Mouse (Mus musculus): ENCODE measurements around the gene Atp6v1g2. TPM values are rescaled to one million over a fixed set of nuclear protein-coding genes. Genes with fewer than 3 reads are reported as not detected.

Atp6v1g2 gene
- polyA plus RNA-seq, 1 experiment from 2014 or later, result 4.1 TPM

- H3K4me3 ChIP-seq (ENCODE audit: low read depth, low read length), result 0 out of 2 replicates have a peak overlapping the region, but pooled peaks have one; percentile 9
- H3K27me3 ChIP-seq (replicated peaks; ENCODE audit: control insufficient read depth, insufficient read depth, low read length), result peaks cover 20% of the 10 kb centered on the region
- 61% methylated on average over 11 of the region's 11 CpGs for WGBS
- H3K27ac ChIP-seq (ENCODE audit: low read depth, low read length), result no peak overlapping the region
- H3K9ac ChIP-seq (ENCODE audit: low read depth, low read length), result no peak overlapping the region
- no peak for TF ChIP-seq CTCF (IDR thresholded peaks at IDR 0.05; ENCODE audit: low read depth)
- H3K4me2 ChIP-seq (replicated peaks; ENCODE audit: low read depth), result no peak overlapping the region
- H3K4me1 ChIP-seq (replicated peaks; ENCODE audit: control insufficient read depth, insufficient read depth, low read length), result no peaks in the 10 kb centered on the region
- no peaks in the 10 kb centered on the region for H3K36me3 ChIP-seq (ENCODE audit: control insufficient read depth, insufficient read depth)
- H3K9me3 ChIP-seq (ENCODE audit: control insufficient read depth), result no peaks in the 10 kb centered on the region
- ATAC-seq, result no peak
Observed at GRCm38 (mm10) chr17:35201128-35201527, 32.3 kb upstream of the Atp6v1g2 start.

GRCm38 (mm10) chr17:35201787-35202186 is 31.7 kb upstream of the Atp6v1g2 start, which contains the start of gene Tnf:
TSS of gene Tnf (minus strand) at chr17:35202007.
- Histone ChIP-seq H3K4me2 (replicated peaks; ENCODE audit: low read depth) (peak within 1 kb of the TSS; percentile 45), H3K36me3 (ENCODE audit: control insufficient read depth, insufficient read depth) (no peaks in the 10 kb centered on the region), H3K9ac (ENCODE audit: low read depth, low read length) (0 out of 2 replicates have a peak within 1 kb of the TSS, but pooled peaks have one; percentile 26), H3K27me3 (replicated peaks; ENCODE audit: control insufficient read depth, insufficient read depth, low read length) (peaks cover 16% of the 10 kb centered on the region), H3K4me3 (ENCODE audit: low read depth, low read length) (0 out of 2 replicates have a peak within 1 kb of the TSS, but pooled peaks have one; percentile 9), H3K4me1 (replicated peaks; ENCODE audit: control insufficient read depth, insufficient read depth, low read length) (no peaks in the 10 kb centered on the region), H3K27ac (ENCODE audit: low read depth, low read length) (no peak within 1 kb of the TSS), H3K9me3 (ENCODE audit: control insufficient read depth) (no peaks in the 10 kb centered on the region)
- no peak for TF ChIP-seq CTCF (IDR thresholded peaks at IDR 0.05; ENCODE audit: low read depth)
- ATAC-seq, result no peak
- WGBS, result 24% methylated on average over 13 of the region's 13 CpGs

- peaks cover 16% of the 10 kb centered on the region for H3K27me3 ChIP-seq (replicated peaks; ENCODE audit: control insufficient read depth, insufficient read depth, low read length)
- H3K27ac ChIP-seq (ENCODE audit: low read depth, low read length), result no peak overlapping the region
- no peaks in the 10 kb centered on the region for H3K9me3 ChIP-seq (ENCODE audit: control insufficient read depth)
- WGBS, result 71% methylated on average over 4 of the region's 4 CpGs
- no peak for TF ChIP-seq CTCF (IDR thresholded peaks at IDR 0.05; ENCODE audit: low read depth)
- H3K4me2 ChIP-seq (replicated peaks; ENCODE audit: low read depth), result no peak overlapping the region
- no peak overlapping the region for H3K9ac ChIP-seq (ENCODE audit: low read depth, low read length)
- no peak overlapping the region for H3K4me3 ChIP-seq (ENCODE audit: low read depth, low read length)
- no peaks in the 10 kb centered on the region for H3K4me1 ChIP-seq (replicated peaks; ENCODE audit: control insufficient read depth, insufficient read depth, low read length)
- no peaks in the 10 kb centered on the region for H3K36me3 ChIP-seq (ENCODE audit: control insufficient read depth, insufficient read depth)
- no peak for ATAC-seq
Observed at GRCm38 (mm10) chr17:35202442-35202841, 31.0 kb upstream of the Atp6v1g2 start.

- no peak within 1 kb of the TSS for H3K4me2 ChIP-seq (replicated peaks; ENCODE audit: low read depth)
- no peak within 1 kb of the TSS for H3K9ac ChIP-seq (ENCODE audit: low read depth, low read length)
- 46% methylated on average over 20 of the region's 20 CpGs for WGBS
- no peak for ATAC-seq
- H3K4me1 ChIP-seq (replicated peaks; ENCODE audit: control insufficient read depth, insufficient read depth, low read length), result no peaks in the 10 kb centered on the region
- TF ChIP-seq CTCF (IDR thresholded peaks at IDR 0.05; ENCODE audit: low read depth), result no peak
- no peak within 1 kb of the TSS for H3K4me3 ChIP-seq (ENCODE audit: low read depth, low read length)
- peaks cover 16% of the 10 kb centered on the region for H3K27me3 ChIP-seq (replicated peaks; ENCODE audit: control insufficient read depth, insufficient read depth, low read length)
- no peaks in the 10 kb centered on the region for H3K36me3 ChIP-seq (ENCODE audit: control insufficient read depth, insufficient read depth)
- no peak within 1 kb of the TSS for H3K27ac ChIP-seq (ENCODE audit: low read depth, low read length)
- H3K9me3 ChIP-seq (ENCODE audit: control insufficient read depth), result no peaks in the 10 kb centered on the region
Observed at GRCm38 (mm10) chr17:35204494-35205379, 28.7 kb upstream of the Atp6v1g2 start, which contains the start of gene Lta. TSS of gene Lta (minus strand) at chr17:35205351.

- 62% methylated on average over 10 of the region's 10 CpGs for WGBS
- H3K27ac ChIP-seq (ENCODE audit: low read depth, low read length), result no peak overlapping the region
- H3K4me1 ChIP-seq (replicated peaks; ENCODE audit: control insufficient read depth, insufficient read depth, low read length), result no peaks in the 10 kb centered on the region
- H3K4me2 ChIP-seq (replicated peaks; ENCODE audit: low read depth), result no peak overlapping the region
- TF ChIP-seq CTCF (IDR thresholded peaks at IDR 0.05; ENCODE audit: low read depth), result no peak
- H3K27me3 ChIP-seq (replicated peaks; ENCODE audit: control insufficient read depth, insufficient read depth, low read length), result peaks cover 16% of the 10 kb centered on the region
- ATAC-seq, result no peak
- H3K4me3 ChIP-seq (ENCODE audit: low read depth, low read length), result no peak overlapping the region
- H3K9me3 ChIP-seq (ENCODE audit: control insufficient read depth), result no peaks in the 10 kb centered on the region
- H3K36me3 ChIP-seq (ENCODE audit: control insufficient read depth, insufficient read depth), result no peaks in the 10 kb centered on the region
- no peak overlapping the region for H3K9ac ChIP-seq (ENCODE audit: low read depth, low read length)
Observed at GRCm38 (mm10) chr17:35205380-35205769, 28.1 kb upstream of the Atp6v1g2 start.

- no peak for ATAC-seq
Observed at GRCm38 (mm10) chr17:35209785-35210535, 23.5 kb upstream of the Atp6v1g2 start.

More at GRCm38 (mm10) chr17:35209785-35210535, 23.5 kb upstream of the Atp6v1g2 start:
- Histone ChIP-seq H3K27ac (ENCODE audit: low read depth, low read length) (no peak overlapping the region), H3K4me3 (ENCODE audit: low read depth, low read length) (no peak overlapping the region), H3K4me2 (replicated peaks; ENCODE audit: low read depth) (no peak overlapping the region), H3K27me3 (replicated peaks; ENCODE audit: control insufficient read depth, insufficient read depth, low read length) (no peaks in the 10 kb centered on the region; the same call in 1 of the 2 replicates), H3K36me3 (ENCODE audit: control insufficient read depth, insufficient read depth) (no peaks in the 10 kb centered on the region), H3K9ac (ENCODE audit: low read depth, low read length) (no peak overlapping the region), H3K9me3 (ENCODE audit: control insufficient read depth) (no peaks in the 10 kb centered on the region), H3K4me1 (replicated peaks; ENCODE audit: control insufficient read depth, insufficient read depth, low read length) (no peaks in the 10 kb centered on the region)
- WGBS, result 76% methylated on average over 12 of the region's 12 CpGs
- no peak for TF ChIP-seq CTCF (IDR thresholded peaks at IDR 0.05; ENCODE audit: low read depth)
